Mouse (Mus musculus): Measurements from ENCODE around the gene Plxnd1. TPM values are rescaled to one million over a fixed set of nuclear protein-coding genes. Genes with fewer than 3 reads are reported as not detected.
A peak's percentile ranks its signal among the peaks of the same experiment; 100 is the strongest.

The Plxnd1 gene
- total and polyA plus RNA-seq, 3 experiments, result 27.7 to 73.8 (median 63.2) TPM

GRCm38 (mm10) chr6:115909052-115909451 lies 85.8 kb downstream of the Plxnd1 start:
- 0 out of 2 replicates have a peak overlapping the region, but pooled peaks have one; percentile 8 for H3K9ac ChIP-seq (ENCODE audit: insufficient read depth, low read depth)
- no peaks in the 10 kb centered on the region for H3K27me3 ChIP-seq (replicated peaks)
- in situ Hi-C loops (cut with MboI; ENCODE audit: low pct_ligation_motif_present, low pct_unique_long_range_greater_than_20kb, low sequenced_read_pairs), result loop anchor here (5.0 kb wide), 1 partner anchor 33 kb away; the partner anchor contains the start of gene H1foo
- dilution Hi-C loops (cut with MboI; ENCODE audit: extremely low pct_ligation_motif_present, extremely low pct_unique_long_range_greater_than_20kb, low sequenced_read_pairs), result no loop called here
- peaks cover 0 to 13% of the 10 kb centered on the region in 2 experiments for H3K36me3 ChIP-seq (replicated peaks in 1 of 2; ENCODE audit: control insufficient read depth in 1 of 2, insufficient read depth in 1 of 2, low read length in 1 of 2)
- H3K4me2 ChIP-seq (ENCODE audit: insufficient read depth, low read depth, poor library complexity, severe bottlenecking), result peak overlapping the region; percentile 37; the same call in 1 of the 2 replicates
- H3K79me2 ChIP-seq (replicated peaks; ENCODE audit: control insufficient read depth, extremely low read depth, insufficient read depth, poor library complexity, severe bottlenecking), result no peaks in the 10 kb centered on the region
- no peak overlapping the region for H3K4me3 ChIP-seq (replicated peaks in 1 of 3; ENCODE audit: low read depth in 2 of 3, low read length in 2 of 3, poor library complexity in 1 of 3)
- H3K4me1 ChIP-seq (ENCODE audit: control insufficient read depth in 1 of 2, insufficient read depth in 2 of 2), result peaks cover 62 to 90% of the 10 kb centered on the region in 2 experiments
- H3K27ac ChIP-seq (ENCODE audit: insufficient read depth, low read depth), result peak overlapping the region; percentile 88
- peak; percentile 85 for DNase-seq (ENCODE audit: extremely low read depth)
- TF ChIP-seq ETS1 (conservative IDR thresholded peaks at IDR 0.05; ENCODE audit: low read depth, low read length), result peak; percentile 81
- TF ChIP-seq JUN (IDR thresholded peaks at IDR 0.05; ENCODE audit: insufficient read depth, low read depth, low read length), result no peak
- TF ChIP-seq ELF1 (IDR thresholded peaks at IDR 0.05; ENCODE audit: low read depth, low read length), result no peak
- TF ChIP-seq KAT2A (IDR thresholded peaks at IDR 0.05; ENCODE audit: insufficient replicate concordance, low read length), result no peak
- TF ChIP-seq UBTF (IDR thresholded peaks at IDR 0.05; ENCODE audit: low read depth, low read length), result peak; percentile 82; the same call in 1 of the 2 replicates
- TF ChIP-seq RAD21 (IDR thresholded peaks at IDR 0.05; ENCODE audit: low read depth, low read length), result no peak; the same call in none of the 2 replicates
- TF ChIP-seq GABPA (IDR thresholded peaks at IDR 0.05; ENCODE audit: insufficient replicate concordance, low read depth, low read length), result no peak
- TF ChIP-seq POLR2A (IDR thresholded peaks at IDR 0.05; ENCODE audit: low read depth, low read length), result peak; percentile 53
- peak; percentile 37; the same call in 1 of the 2 replicates for TF ChIP-seq CHD2 (IDR thresholded peaks at IDR 0.05; ENCODE audit: low read length)
- TF ChIP-seq EP300 (IDR thresholded peaks at IDR 0.05; ENCODE audit: low read length), result peak; percentile 90
- no peak for TF ChIP-seq ZC3H11A (IDR thresholded peaks at IDR 0.05; ENCODE audit: low read depth, low read length)
- no peak for TF ChIP-seq E2F4 (IDR thresholded peaks at IDR 0.05; ENCODE audit: insufficient replicate concordance, low read depth, low read length)
- TF ChIP-seq TBP (conservative IDR thresholded peaks at IDR 0.05; ENCODE audit: low read depth, low read length), result peak; percentile 72; the same call in 1 of the 2 replicates
- TF ChIP-seq RCOR1 (conservative IDR thresholded peaks at IDR 0.05; ENCODE audit: low read depth, low read length), result no peak
- no peak for TF ChIP-seq PAX5 (IDR thresholded peaks at IDR 0.05; ENCODE audit: low read length)
- no peak for TF ChIP-seq ZMIZ1 (IDR thresholded peaks at IDR 0.05; ENCODE audit: low read depth, low read length)
- no peak; the same call in 1 of the 2 replicates for TF ChIP-seq SMC3 (IDR thresholded peaks at IDR 0.05; ENCODE audit: low read depth, low read length)
- no peak for TF ChIP-seq MYC (IDR thresholded peaks at IDR 0.05; ENCODE audit: low read depth, low read length)
- peak; percentile 29; the same call in 1 of the 2 replicates for TF ChIP-seq JUND (conservative IDR thresholded peaks at IDR 0.05; ENCODE audit: low read depth, low read length)
- TF ChIP-seq NRF1 (IDR thresholded peaks at IDR 0.05; ENCODE audit: low read depth, low read length), result no peak
- no peak for TF ChIP-seq MAX (IDR thresholded peaks at IDR 0.05; ENCODE audit: low read length)
- no peak; the same call in 1 of the 2 replicates for TF ChIP-seq CHD1 (IDR thresholded peaks at IDR 0.05; ENCODE audit: low read depth, low read length)
- TF ChIP-seq IRF4 (IDR thresholded peaks at IDR 0.05; ENCODE audit: low read depth, low read length), result peak; percentile 95
- TF ChIP-seq SIN3A (IDR thresholded peaks at IDR 0.05; ENCODE audit: low read length), result peak; percentile 77
- no peak for TF ChIP-seq MAFK (IDR thresholded peaks at IDR 0.05; ENCODE audit: insufficient replicate concordance, low read length)
- TF ChIP-seq MEF2A (IDR thresholded peaks at IDR 0.05; ENCODE audit: borderline replicate concordance, low read depth, low read length), result peak; percentile 45; the same call in 1 of the 2 replicates
- TF ChIP-seq CTCF (conservative IDR thresholded peaks at IDR 0.05 in 1 of 2, IDR thresholded peaks at IDR 0.05 in 1 of 2; ENCODE audit: low read depth in 2 of 2, low read length in 2 of 2), result no peak
- no peak for TF ChIP-seq POLR2AphosphoS2 (IDR thresholded peaks at IDR 0.05; ENCODE audit: low read depth, low read length)
- no peak for TF ChIP-seq ZKSCAN1 (IDR thresholded peaks at IDR 0.05; ENCODE audit: borderline replicate concordance, low read depth, low read length)
- TF ChIP-seq TCF12 (IDR thresholded peaks at IDR 0.05; ENCODE audit: low read depth, low read length), result peak; percentile 40; the same call in 1 of the 2 replicates
- peak; percentile 53; the same call in 1 of the 2 replicates for TF ChIP-seq MAZ (IDR thresholded peaks at IDR 0.05; ENCODE audit: low read depth, low read length)
- TF ChIP-seq HCFC1 (IDR thresholded peaks at IDR 0.05; ENCODE audit: low read depth, low read length), result no peak; the same call in 1 of the 2 replicates
- TF ChIP-seq MXI1 (IDR thresholded peaks at IDR 0.05; ENCODE audit: low read depth, low read length), result no peak
- peak; percentile 48; the same call in 1 of the 2 replicates for TF ChIP-seq BHLHE40 (IDR thresholded peaks at IDR 0.05; ENCODE audit: low read depth, low read length)
- TF ChIP-seq ZNF384 (IDR thresholded peaks at IDR 0.05; ENCODE audit: low read depth, low read length), result peak; percentile 36
- no peak for TF ChIP-seq NELFE (IDR thresholded peaks at IDR 0.05; ENCODE audit: low read depth, low read length)
- TF ChIP-seq USF2 (conservative IDR thresholded peaks at IDR 0.05; ENCODE audit: low read depth, low read length), result no peak
- TF ChIP-seq USF1 (IDR thresholded peaks at IDR 0.05; ENCODE audit: low read depth, low read length), result no peak
- H3K9me3 ChIP-seq (replicated peaks; ENCODE audit: low read length), result no peaks in the 10 kb centered on the region

All from CH12.LX (cell line).